Mouse (Mus musculus) heart, adult 2 months (tissue): ENCODE results near the gene Cwc15.
"Not testable (repeated sequence)": the region's sequence is repeated elsewhere in the genome, so short reads cannot be mapped to it uniquely, and the experiment has no call there.

ENCODE experiments used
- CTCF ChIP-seq: fragments of 200-600 bp; IDR thresholded peaks from 2 replicates; pipeline ENCODE4 v1.8.1; 2022; ENCODE audit warnings: antibody characterized with exemption, mild to moderate bottlenecking, moderate library complexity
- POLR2A ChIP-seq: fragments of 200-500 bp; IDR thresholded peaks from 2 replicates; pipeline ENCODE4 v1.6.1; 2011; ENCODE audit warnings: mild to moderate bottlenecking, low read depth, low read length, control low read depth; ENCODE audit not compliant: insufficient read depth

DNA sequence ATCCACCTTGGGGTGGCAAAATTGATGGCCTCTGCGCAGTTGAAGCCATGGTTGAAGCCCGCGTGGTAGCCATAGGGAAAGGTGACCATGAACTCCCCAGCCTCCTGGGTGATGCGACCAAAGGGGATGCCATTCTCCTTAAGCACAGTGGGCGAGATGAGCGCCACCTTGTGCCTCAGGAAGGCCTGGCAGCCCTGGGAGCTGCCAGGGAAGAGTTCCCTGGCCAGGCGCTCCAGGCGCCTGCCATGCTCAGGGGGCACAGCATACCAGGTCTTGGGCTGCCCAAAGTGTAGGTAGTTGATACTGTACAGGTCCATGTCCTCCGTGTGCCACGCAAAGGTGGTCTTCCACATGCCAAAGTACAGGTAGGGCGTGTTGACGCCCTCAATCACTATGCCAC lies 36.7 kb upstream of the Cwc15 start:
- not testable (repeated sequence) for TF ChIP-seq CTCF, POLR2A
